ENCODE assay signal across 9 mouse cellular contexts in genomic region chr19:60341485-60341884, GRCm38 (mm10).
A peak's percentile ranks its signal among the peaks of the same experiment; 100 is the strongest.
DNase-seq lines count a peak whose midpoint lies in the region; ATAC-seq and TF ChIP-seq lines count a peak whose summit lies in the region.
"Had no signal": no experiment of that assay in that cellular context is flagged by ENCODE, and none has a peak within 500 bp of the region (broad histone marks: within the 10 kb centered on the region; RNA-seq: fewer than 3 reads in every experiment).

No protein-coding gene starts in this region.

- H3K27ac ChIP-seq in heart, embryonic 10.5 days = no peak overlapping the region
- no peak overlapping the region for H3K27ac ChIP-seq in heart, embryonic 11.5 days (ENCODE audit: low read depth, low read length)
- no peak overlapping the region for H3K27ac ChIP-seq in ES-E14 (ENCODE audit: insufficient read depth, low read depth, low read length, poor library complexity, severe bottlenecking)
- H3K27ac ChIP-seq in cerebellum, adult 2 months (ENCODE audit: insufficient read depth, low read length) = no peak overlapping the region
- H3K27ac ChIP-seq: embryonic facial prominence, embryonic 15.5 days had no signal

- no peaks in the 10 kb centered on the region for H3K9me3 ChIP-seq in heart, embryonic 10.5 days
- no peaks in the 10 kb centered on the region for H3K9me3 ChIP-seq in heart, embryonic 11.5 days (replicated peaks; ENCODE audit: control insufficient read depth, low read length)
- no peaks in the 10 kb centered on the region for H3K9me3 ChIP-seq in ES-E14 (ENCODE audit: control insufficient read depth, insufficient read depth, low read depth, low read length)
- H3K9me3 ChIP-seq: embryonic facial prominence, embryonic 15.5 days had no signal

- no peaks in the 10 kb centered on the region for H3K36me3 ChIP-seq in heart, embryonic 10.5 days
- H3K36me3 ChIP-seq in heart, embryonic 11.5 days (ENCODE audit: control insufficient read depth, insufficient read depth, low read length) = no peaks in the 10 kb centered on the region
- no peaks in the 10 kb centered on the region for H3K36me3 ChIP-seq in ES-E14 (ENCODE audit: control insufficient read depth, insufficient read depth, low read length, poor library complexity, severe bottlenecking)
- H3K36me3 ChIP-seq: embryonic facial prominence, embryonic 15.5 days had no signal

- H3K4me2 ChIP-seq in heart, embryonic 11.5 days = no peak overlapping the region
- H3K4me2 ChIP-seq: embryonic facial prominence, embryonic 15.5 days had no signal

- TF ChIP-seq CTCF in cerebellum, adult 2 months (IDR thresholded peaks at IDR 0.05; ENCODE audit: borderline replicate concordance, insufficient read depth, low read depth, low read length) = peak; percentile 58

- H3K4me3 ChIP-seq in heart, embryonic 10.5 days = no peak overlapping the region
- no peak overlapping the region for H3K4me3 ChIP-seq in heart, embryonic 11.5 days (ENCODE audit: low read depth, low read length)
- H3K4me3 ChIP-seq in ES-E14 (ENCODE audit: insufficient read depth in 1 of 2, low read depth in 1 of 2, low read length in 2 of 2, poor library complexity in 1 of 2, severe bottlenecking in 1 of 2) = no peak overlapping the region
- no peak overlapping the region for H3K4me3 ChIP-seq in cerebellum, adult 2 months (replicated peaks; ENCODE audit: insufficient read depth, low read depth, low read length)
- H3K4me3 ChIP-seq: embryonic facial prominence, embryonic 15.5 days had no signal

- H3K27me3 ChIP-seq in heart, embryonic 10.5 days (ENCODE audit: insufficient read depth, poor library complexity, severe bottlenecking) = no peaks in the 10 kb centered on the region
- no peaks in the 10 kb centered on the region for H3K27me3 ChIP-seq in heart, embryonic 11.5 days (ENCODE audit: control insufficient read depth, insufficient read depth, low read length)
- H3K27me3 ChIP-seq in cerebellum, adult 2 months (ENCODE audit: control insufficient read depth, insufficient read depth, low read length) = no peaks in the 10 kb centered on the region
- H3K27me3 ChIP-seq: embryonic facial prominence, embryonic 15.5 days had no signal

- H3K4me1 ChIP-seq in heart, embryonic 10.5 days = no peaks in the 10 kb centered on the region
- H3K4me1 ChIP-seq in heart, embryonic 11.5 days (ENCODE audit: control insufficient read depth, insufficient read depth, low read length) = no peaks in the 10 kb centered on the region
- H3K4me1 ChIP-seq in ES-E14 (ENCODE audit: control insufficient read depth in 2 of 2, insufficient read depth in 2 of 2, low read length in 2 of 2, poor library complexity in 1 of 2) = no peaks in the 10 kb centered on the region
- no peaks in the 10 kb centered on the region for H3K4me1 ChIP-seq in cerebellum, adult 2 months (ENCODE audit: control insufficient read depth, insufficient read depth, low read length)
- H3K4me1 ChIP-seq: embryonic facial prominence, embryonic 15.5 days had no signal

- TF ChIP-seq POLR2A in cerebellum, adult 2 months (IDR thresholded peaks at IDR 0.05; ENCODE audit: borderline replicate concordance, insufficient read depth, low read length) = no peak

- peak; percentile 79 for DNase-seq in heart, embryonic 10.5 days (ENCODE audit: low spot score)
- DNase-seq in ES-E14 (ENCODE audit: low read depth, low spot score) = peak; percentile 80
- DNase-seq in cerebellum, adult 2 months = peak; percentile 16 to 20
- DNase-seq in frontal cortex, postnatal 25 days (ENCODE audit: low spot score in 2 of 2) = peak; percentile 31 to 58
- peak; percentile 68 for DNase-seq in layer of hippocampus, adult 9-10 months (ENCODE audit: low spot score)
- DNase-seq in spleen, postnatal 4 days (ENCODE audit: low spot score in 2 of 2) = peak; percentile 33 to 66

- no peak for ATAC-seq in heart, embryonic 11.5 days (replicated peaks; ENCODE audit: insufficient number of reproducible peaks, low FRiP score, low TSS enrichment)
- peak; percentile 86 for ATAC-seq in megakaryocyte progenitor cell, adult 5-6 weeks (replicated peaks; ENCODE audit: poor library complexity)

- no peak overlapping the region for H3K9ac ChIP-seq in heart, embryonic 11.5 days (ENCODE audit: low read depth, low read length)
- no peak overlapping the region for H3K9ac ChIP-seq in ES-E14 (ENCODE audit: insufficient read depth, low read depth, low read length, poor library complexity, severe bottlenecking)
- H3K9ac ChIP-seq: embryonic facial prominence, embryonic 15.5 days had no signal

- in situ Hi-C loops in ES-E14 (cut with MboI; ENCODE audit: low sequenced_read_pairs in 2 of 2, unreplicated experiment in 2 of 2) = loop anchor here in 1 of 2 experiments (25.0 kb wide), 1 partner anchor 929 kb away; no protein-coding TSS in a partner anchor

- 16% methylated on average over 3 of the region's 3 CpGs for WGBS in heart, embryonic 10.5 days
- WGBS in heart, embryonic 11.5 days (ENCODE audit: insufficient replicate concordance) = 7% methylated on average over 3 of the region's 3 CpGs
- 6% methylated on average over 3 of the region's 3 CpGs for WGBS in cerebellum, adult 2 months

TF ChIP-seq in ES-E14, 5 proteins besides CTCF, POLR2A, EP300 and RAD21:
- TF ChIP-seq CHD2 (IDR thresholded peaks at IDR 0.05; ENCODE audit: low read depth, low read length) (no peak), MAFK (IDR thresholded peaks at IDR 0.05; ENCODE audit: insufficient read depth, low read depth, low read length) (no peak), HCFC1 (IDR thresholded peaks at IDR 0.05; ENCODE audit: borderline replicate concordance, insufficient read depth, low read length) (no peak), ZNF384 (IDR thresholded peaks at IDR 0.05; ENCODE audit: low read depth, low read length) (no peak), ZC3H11A (IDR thresholded peaks at IDR 0.05; ENCODE audit: borderline replicate concordance, low read depth, low read length) (no peak)

Comparison
In these comparisons a context has a peak if more than half of its experiments do, and no peak if none do; other contexts are left out.
1. DNase-seq: peak in every context shown above with its lines; median percentile 80 in ES-E14; 79 in heart, embryonic 10.5 days; 68 in layer of hippocampus, adult 9-10 months; 50 in spleen, postnatal 4 days; 44 in frontal cortex, postnatal 25 days; 18 in cerebellum, adult 2 months.